ENCODE assay signal across 8 mouse cellular contexts in genomic region chr3:95281216-95282126, GRCm38 (mm10). TPM values are rescaled to one million over a fixed set of nuclear protein-coding genes. Genes with fewer than 3 reads are reported as not detected.
DNase-seq lines count a peak whose midpoint lies in the region; ATAC-seq lines count a peak whose summit lies in the region.

TSS of gene Mindy1 (plus strand) at chr3:95281345.
TSS of gene Prune1 (minus strand) at chr3:95282076.

- DNase-seq in R1 (ENCODE audit: low read depth, low spot score): peak; percentile 98
- DNase-seq in cerebellum, postnatal 25 days: peak; percentile 99 to 100
- DNase-seq in frontal cortex, postnatal 36 days (ENCODE audit: low spot score in 2 of 2): peak; percentile 98 to 99
- peak; percentile 97 for DNase-seq in left cerebral cortex, adult 11 months (ENCODE audit: low spot score)
- DNase-seq in lung, postnatal 4 days: peak; percentile 99
- DNase-seq in retina, postnatal 7 days (ENCODE audit: low read depth, low spot score): peak; percentile 94
- peak; percentile 91 for DNase-seq in urinary bladder, adult 2 months (ENCODE audit: low spot score)

- no peaks in the 10 kb centered on the region for H3K27me3 ChIP-seq in hindbrain, embryonic 15.5 days

- H3K4me1 ChIP-seq in hindbrain, embryonic 15.5 days (replicated peaks): peaks cover 34% of the 10 kb centered on the region

- H3K4me3 ChIP-seq in hindbrain, embryonic 15.5 days: peak within 1 kb of the TSS; percentile 91

- H3K27ac ChIP-seq in hindbrain, embryonic 15.5 days (replicated peaks): peak within 1 kb of the TSS; percentile 94

- 0 out of 2 replicates have a peak, but pooled peaks cover 6% of the 10 kb centered on the region for H3K36me3 ChIP-seq in hindbrain, embryonic 15.5 days

- peak; percentile 92 for ATAC-seq in hindbrain, embryonic 15.5 days (ENCODE audit: low FRiP score, low read depth)

- WGBS in hindbrain, embryonic 15.5 days: under 1% methylated on average over 53 of the region's 53 CpGs

- peak within 1 kb of the TSS; percentile 94 for H3K9ac ChIP-seq in hindbrain, embryonic 15.5 days

- H3K4me2 ChIP-seq in hindbrain, embryonic 15.5 days: peak within 1 kb of the TSS; percentile 97

- no peaks in the 10 kb centered on the region for H3K9me3 ChIP-seq in hindbrain, embryonic 15.5 days

RNA-seq across cellular contexts. Expression of gene Mindy1, which starts in this region (rescaled TPM):
- 34.5 and 36.6 TPM in 2 replicates for polyA plus RNA-seq in hindbrain, embryonic 15.5 days (2015; fragmentation: Nextera tagmentation; extraction: Ambion mirVana)
- 69.7 and 79.9 TPM in 2 replicates for polyA plus RNA-seq in urinary bladder, adult 2 months (2012; rRNA removed)

RNA-seq across cellular contexts. Expression of gene Prune1, which starts in this region (rescaled TPM):
- polyA plus RNA-seq in hindbrain, embryonic 15.5 days (2015; fragmentation: Nextera tagmentation; extraction: Ambion mirVana): 66.5 and 69.9 TPM in 2 replicates
- polyA plus RNA-seq in urinary bladder, adult 2 months (2012; rRNA removed): 19.2 and 20.3 TPM in 2 replicates

Comparison
In these comparisons a context has a peak if more than half of its experiments do, and no peak if none do; other contexts are left out.
1. Peak in every context shown above with its lines: DNase-seq, ATAC-seq, H3K4me3 ChIP-seq and H3K27ac ChIP-seq.